Mouse (Mus musculus) CD8-positive naive resting alpha-beta T cell, adult 57 days (primary cell): Measurements from ENCODE around the gene Bsph2. TPM values are rescaled to one million over a fixed set of nuclear protein-coding genes. Genes with fewer than 3 reads are reported as not detected.

Experiments
- total RNA-seq: library from RNA; stranded (reverse); gene quantifications from one replicate; pipeline ENCODE4 v1.2.4, GENCODE M21; 2023

Gene Bsph2
- not detected for total RNA-seq

GRCm38 (mm10) chr7:13570967-13571366, at the start of gene Bsph2:
Gene Bsph2 (minus strand): TSS chr7:13571067.

Other genes starting within 250 kb of the Bsph2 start
- 0.34 TPM for gene Pla2g4c, start 246.4 kb downstream of the Bsph2 start, total RNA-seq
- gene Cabp5, start 172.9 kb downstream of the Bsph2 start, total RNA-seq, result not detected
- not detected for gene Bsph1, start 120.2 kb downstream of the Bsph2 start, total RNA-seq
- not detected for gene Sult2a5, start 52.9 kb upstream of the Bsph2 start, total RNA-seq
- not detected for gene Sult2a2, start 162.4 kb upstream of the Bsph2 start, total RNA-seq